Mouse (Mus musculus): ENCODE results near the gene Srsf7. TPM values are rescaled to one million over a fixed set of nuclear protein-coding genes. Genes with fewer than 3 reads are reported as not detected.

Srsf7 gene
- total RNA-seq, 1 experiment = 361 TPM

- Histone ChIP-seq H3K9ac (ENCODE audit: insufficient read depth, low read depth, low read length, poor library complexity, severe bottlenecking) (peak within 1 kb of the TSS; percentile 97), H3K27ac (ENCODE audit: insufficient read depth, low read depth, low read length, poor library complexity, severe bottlenecking) (peak within 1 kb of the TSS; percentile 83; the same call in 1 of the 2 replicates), H3K4me1 (ENCODE audit: control insufficient read depth in 2 of 2, insufficient read depth in 2 of 2, low read length in 2 of 2, poor library complexity in 1 of 2) (no peaks in the 10 kb centered on the region), H3K4me3 (ENCODE audit: insufficient read depth in 1 of 2, low read depth in 1 of 2, low read length in 2 of 2, poor library complexity in 1 of 2, severe bottlenecking in 1 of 2) (peak within 1 kb of the TSS; percentile 79 to 85), H3K9me3 (ENCODE audit: control insufficient read depth, insufficient read depth, low read depth, low read length) (no peaks in the 10 kb centered on the region), H3K36me3 (ENCODE audit: control insufficient read depth, insufficient read depth, low read length, poor library complexity, severe bottlenecking) (peaks cover 3% of the 10 kb centered on the region)
- in situ Hi-C loops (cut with MboI; ENCODE audit: low sequenced_read_pairs in 2 of 2, unreplicated experiment in 2 of 2) = no loop called here
- TF ChIP-seq CHD2 (IDR thresholded peaks at IDR 0.05; ENCODE audit: low read depth, low read length) (no peak), ZC3H11A (IDR thresholded peaks at IDR 0.05; ENCODE audit: borderline replicate concordance, low read depth, low read length) (no peak), ZNF384 (IDR thresholded peaks at IDR 0.05; ENCODE audit: low read depth, low read length) (no peak), HCFC1 (IDR thresholded peaks at IDR 0.05; ENCODE audit: borderline replicate concordance, insufficient read depth, low read length) (peak; percentile 88)
- peak; percentile 86 for DNase-seq (ENCODE audit: low read depth, low spot score)
Observed at GRCm38 (mm10) chr17:80224326-80225116, 17.4 kb upstream of the Srsf7 start, which contains the start of gene Gemin6. Gemin6 (plus strand) TSS chr17:80224441.

GRCm38 (mm10) chr17:80223829-80224228 is 16.7 kb upstream of the Srsf7 start:
- Histone ChIP-seq H3K27ac (ENCODE audit: insufficient read depth, low read depth, low read length, poor library complexity, severe bottlenecking) (peak overlapping the region; percentile 46; the same call in 1 of the 2 replicates), H3K4me3 (ENCODE audit: insufficient read depth in 1 of 2, low read depth in 1 of 2, low read length in 2 of 2, poor library complexity in 1 of 2, severe bottlenecking in 1 of 2) (peak overlapping the region; percentile 79 to 85), H3K9me3 (ENCODE audit: control insufficient read depth, insufficient read depth, low read depth, low read length) (no peaks in the 10 kb centered on the region), H3K4me1 (ENCODE audit: control insufficient read depth in 2 of 2, insufficient read depth in 2 of 2, low read length in 2 of 2, poor library complexity in 1 of 2) (no peaks in the 10 kb centered on the region), H3K36me3 (ENCODE audit: control insufficient read depth, insufficient read depth, low read length, poor library complexity, severe bottlenecking) (peaks cover 3% of the 10 kb centered on the region), H3K9ac (ENCODE audit: insufficient read depth, low read depth, low read length, poor library complexity, severe bottlenecking) (peak overlapping the region; percentile 77; the same call in 1 of the 2 replicates)
- DNase-seq (ENCODE audit: low read depth, low spot score) = no peak
- peak; percentile 83 for TF ChIP-seq ZNF384 (IDR thresholded peaks at IDR 0.05; ENCODE audit: low read depth, low read length)
- TF ChIP-seq ZC3H11A (IDR thresholded peaks at IDR 0.05; ENCODE audit: borderline replicate concordance, low read depth, low read length) = no peak
- in situ Hi-C loops (cut with MboI; ENCODE audit: low sequenced_read_pairs in 2 of 2, unreplicated experiment in 2 of 2) = no loop called here

GRCm38 (mm10) chr17:80221890-80222628 is 15.0 kb upstream of the Srsf7 start:
- no peak for TF ChIP-seq CHD2 (IDR thresholded peaks at IDR 0.05; ENCODE audit: low read depth, low read length)
- TF ChIP-seq ZNF384 (IDR thresholded peaks at IDR 0.05; ENCODE audit: low read depth, low read length) = no peak
- no peak for TF ChIP-seq HCFC1 (IDR thresholded peaks at IDR 0.05; ENCODE audit: borderline replicate concordance, insufficient read depth, low read length)
- no peak for TF ChIP-seq MAFK (IDR thresholded peaks at IDR 0.05; ENCODE audit: insufficient read depth, low read depth, low read length)
- TF ChIP-seq ZC3H11A (IDR thresholded peaks at IDR 0.05; ENCODE audit: borderline replicate concordance, low read depth, low read length) = no peak
- in situ Hi-C loops (cut with MboI; ENCODE audit: low sequenced_read_pairs in 2 of 2, unreplicated experiment in 2 of 2) = no loop called here
- DNase-seq (ENCODE audit: low read depth, low spot score) = no peak
- Histone ChIP-seq H3K4me3 (ENCODE audit: insufficient read depth in 1 of 2, low read depth in 1 of 2, low read length in 2 of 2, poor library complexity in 1 of 2, severe bottlenecking in 1 of 2) (no peak overlapping the region), H3K9me3 (ENCODE audit: control insufficient read depth, insufficient read depth, low read depth, low read length) (no peaks in the 10 kb centered on the region), H3K27ac (ENCODE audit: insufficient read depth, low read depth, low read length, poor library complexity, severe bottlenecking) (no peak overlapping the region), H3K4me1 (ENCODE audit: control insufficient read depth in 2 of 2, insufficient read depth in 2 of 2, low read length in 2 of 2, poor library complexity in 1 of 2) (no peaks in the 10 kb centered on the region), H3K9ac (ENCODE audit: insufficient read depth, low read depth, low read length, poor library complexity, severe bottlenecking) (no peak overlapping the region), H3K36me3 (ENCODE audit: control insufficient read depth, insufficient read depth, low read length, poor library complexity, severe bottlenecking) (no peaks in the 10 kb centered on the region)

GRCm38 (mm10) chr17:80221202-80221601 is 14.1 kb upstream of the Srsf7 start:
- DNase-seq (ENCODE audit: low read depth, low spot score) = no peak
- no peak for TF ChIP-seq MAFK (IDR thresholded peaks at IDR 0.05; ENCODE audit: insufficient read depth, low read depth, low read length)
- TF ChIP-seq ZC3H11A (IDR thresholded peaks at IDR 0.05; ENCODE audit: borderline replicate concordance, low read depth, low read length) = no peak
- TF ChIP-seq ZNF384 (IDR thresholded peaks at IDR 0.05; ENCODE audit: low read depth, low read length) = no peak
- TF ChIP-seq HCFC1 (IDR thresholded peaks at IDR 0.05; ENCODE audit: borderline replicate concordance, insufficient read depth, low read length) = no peak
- TF ChIP-seq CHD2 (IDR thresholded peaks at IDR 0.05; ENCODE audit: low read depth, low read length) = no peak
- no peaks in the 10 kb centered on the region for H3K36me3 ChIP-seq (ENCODE audit: control insufficient read depth, insufficient read depth, low read length, poor library complexity, severe bottlenecking)
- H3K9ac ChIP-seq (ENCODE audit: insufficient read depth, low read depth, low read length, poor library complexity, severe bottlenecking) = no peak overlapping the region
- no peak overlapping the region for H3K27ac ChIP-seq (ENCODE audit: insufficient read depth, low read depth, low read length, poor library complexity, severe bottlenecking)
- H3K4me3 ChIP-seq (ENCODE audit: insufficient read depth in 1 of 2, low read depth in 1 of 2, low read length in 2 of 2, poor library complexity in 1 of 2, severe bottlenecking in 1 of 2) = no peak overlapping the region
- no peaks in the 10 kb centered on the region for H3K9me3 ChIP-seq (ENCODE audit: control insufficient read depth, insufficient read depth, low read depth, low read length)
- in situ Hi-C loops (cut with MboI; ENCODE audit: low sequenced_read_pairs in 2 of 2, unreplicated experiment in 2 of 2) = no loop called here
- no peaks in the 10 kb centered on the region for H3K4me1 ChIP-seq (ENCODE audit: control insufficient read depth in 2 of 2, insufficient read depth in 2 of 2, low read length in 2 of 2, poor library complexity in 1 of 2)
